Mouse (Mus musculus) layer of hippocampus, adult 8-10 months (tissue): ENCODE measurements around the gene Ubn2. TPM values are rescaled to one million over a fixed set of nuclear protein-coding genes. Genes with fewer than 3 reads are reported as not detected.
"Not testable (repeated sequence)": the region's sequence is repeated elsewhere in the genome, so short reads cannot be mapped to it uniquely, and the experiment has no call there.

ENCODE experiments used
- DNase-seq, 2 experiments: peaks; one replicate each; pipeline ENCODE4 v3.0.0; 2022; ENCODE audit warnings: low spot score in 2 of 2
- total RNA-seq, 4 experiments: library from RNA; stranded (reverse); gene quantifications; 2 replicates each; pipeline ENCODE4 v1.2.4; 2022

Ubn2 gene
- 10 to 100 TPM; 49.4 to 59.6 (median 53.8) TPM for total RNA-seq

DNA sequence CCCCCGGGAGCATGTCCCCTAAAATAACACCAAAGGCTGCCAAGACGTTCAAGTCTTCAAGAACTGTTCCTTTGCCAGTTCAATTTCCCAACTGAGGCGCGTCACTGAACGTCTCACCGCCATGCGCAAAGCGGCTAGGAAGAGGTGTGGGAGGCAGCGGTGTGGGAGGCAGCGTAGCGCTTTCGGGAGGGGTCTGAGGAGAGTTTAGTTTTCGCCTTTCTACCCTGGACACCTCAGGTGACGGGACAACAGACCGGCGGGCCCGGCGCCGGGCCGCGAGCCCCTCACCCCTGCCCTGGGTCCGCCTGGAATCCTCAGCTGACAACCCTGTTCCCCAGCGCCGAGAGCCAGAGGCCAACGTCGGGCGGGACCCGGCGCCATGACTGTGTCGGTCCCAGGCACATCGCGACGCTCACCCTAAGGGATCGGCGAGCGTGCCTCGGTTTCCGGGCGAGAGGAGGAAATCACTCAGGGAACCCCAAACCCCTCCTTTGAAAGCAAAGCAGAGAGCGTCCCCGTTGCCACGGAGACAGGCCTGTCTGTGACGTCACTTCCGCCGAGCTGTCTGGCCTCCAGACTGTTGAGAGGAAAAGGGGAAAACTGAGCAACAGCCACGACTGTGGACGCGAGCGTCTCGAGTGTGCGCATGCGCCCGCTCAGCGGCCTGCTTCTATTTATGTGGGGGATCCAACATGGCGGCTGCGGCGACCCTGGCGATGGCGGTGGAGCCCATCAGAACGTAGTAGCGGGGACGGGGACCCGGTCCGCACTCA lies at the start of gene Ubn2:
Ubn2 (plus strand) TSS at position 690 of the 773 bp plus-strand sequence.
- peak; percentile 98 to 99 for DNase-seq

- peak; percentile 47 to 59 for DNase-seq
Measured at GRCm38 (mm10) chr6:38389671-38390070, 44.1 kb upstream of the Ubn2 start.

- not testable (repeated sequence) for DNase-seq
Measured at GRCm38 (mm10) chr6:38432457-38432856, 1.3 kb upstream of the Ubn2 start.

GRCm38 (mm10) chr6:38434055-38435023 lies 589 bp downstream of the Ubn2 start:
- peak; percentile 8 to 21 for DNase-seq

DNA sequence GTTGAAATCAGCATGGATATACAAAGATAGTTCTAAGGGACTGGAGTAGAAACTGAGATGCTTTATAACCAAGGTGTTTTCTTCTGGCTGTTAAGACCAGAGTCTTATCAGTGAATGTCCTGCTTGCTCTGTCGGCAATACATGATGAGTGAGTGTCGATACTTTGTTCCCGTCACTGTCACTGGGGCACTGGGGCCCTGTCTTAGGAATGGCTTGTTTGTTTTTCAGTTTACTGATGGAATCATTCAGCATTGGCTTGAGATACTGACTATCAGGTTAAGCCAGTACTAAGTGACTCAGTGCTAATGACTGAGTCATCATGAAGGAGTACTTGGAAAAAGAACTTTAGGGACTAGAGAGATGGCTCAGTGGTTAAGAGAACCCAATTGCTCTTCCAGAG lies 10.1 kb downstream of the Ubn2 start:
- DNase-seq, result no peak

DNA sequence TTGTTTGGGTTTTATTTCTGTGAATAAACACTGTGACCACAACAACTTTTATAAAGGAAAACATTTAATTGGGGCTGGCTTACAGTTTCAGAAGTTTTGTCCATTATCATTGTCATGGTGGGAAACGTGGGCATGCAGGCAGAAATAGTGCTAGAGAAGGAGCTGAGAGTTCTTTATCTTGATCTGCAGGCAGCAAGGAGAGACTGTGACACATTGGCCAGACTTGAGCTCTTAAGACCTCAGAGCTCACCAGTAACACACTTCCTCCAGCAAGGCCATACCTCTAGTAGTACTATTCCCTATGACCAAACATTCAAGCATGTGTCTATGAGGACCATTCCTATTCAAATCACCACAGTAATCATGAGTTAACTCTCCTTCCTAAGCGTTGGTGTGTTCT lies 14.5 kb downstream of the Ubn2 start:
- DNase-seq, result no peak

DNA sequence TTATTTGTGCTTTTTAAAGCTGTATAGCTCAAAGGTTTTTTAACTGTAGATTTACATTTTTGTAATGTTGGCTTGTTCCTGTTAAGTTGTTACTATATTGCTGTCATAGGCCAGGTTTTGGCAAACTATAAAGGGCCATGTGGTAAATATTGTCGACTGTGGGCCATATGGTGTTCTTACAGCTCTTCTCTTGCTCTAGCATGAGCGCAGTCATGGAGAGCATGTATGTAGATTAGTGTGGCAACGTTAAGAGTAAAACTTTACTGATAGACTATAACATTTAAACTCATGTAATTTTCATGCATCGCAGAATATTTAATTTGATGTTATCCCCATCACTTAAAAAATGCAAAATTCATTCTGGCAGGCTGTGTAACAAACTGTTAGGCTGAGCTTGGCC lies 19.3 kb downstream of the Ubn2 start:
- DNase-seq, result no peak

DNA sequence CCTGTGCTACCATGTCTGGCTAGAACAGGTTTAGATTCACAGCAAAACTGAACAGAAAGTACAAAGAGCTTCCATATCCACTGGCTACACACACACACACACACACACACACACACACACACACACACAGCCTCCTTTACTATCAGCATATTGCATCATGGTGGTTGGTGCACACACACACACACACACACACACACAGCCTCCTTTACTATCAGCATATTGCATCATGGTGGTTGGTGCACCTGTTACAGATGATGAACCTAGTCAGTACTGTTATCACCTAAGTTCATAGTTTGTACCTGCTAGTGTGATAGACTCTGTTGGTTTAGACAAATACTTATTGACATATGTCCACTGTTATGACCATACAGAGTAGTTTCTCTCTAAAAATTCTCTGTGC lies 22.7 kb downstream of the Ubn2 start:
- DNase-seq, result not testable (repeated sequence)

GRCm38 (mm10) chr6:38458075-38458474 lies 24.3 kb downstream of the Ubn2 start:
- DNase-seq, result no peak

DNA sequence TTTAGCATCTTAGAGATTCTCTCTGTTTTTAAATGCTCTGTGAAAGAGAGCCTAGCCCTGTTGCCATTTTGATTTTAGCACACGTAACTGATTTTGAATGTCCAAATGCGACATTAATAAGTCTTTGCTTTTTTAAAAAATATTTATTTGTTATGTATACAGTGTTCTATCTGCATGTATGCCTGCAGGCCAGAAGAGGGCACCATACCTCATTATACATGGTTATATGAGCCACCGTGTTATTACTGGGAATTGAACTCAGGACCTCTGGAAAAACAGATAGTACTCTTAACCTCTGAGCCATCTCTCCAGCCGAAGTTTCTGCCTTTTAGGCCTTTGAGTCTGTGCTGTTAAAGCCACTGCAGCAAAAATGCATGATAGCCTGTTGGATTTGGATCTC lies 35.8 kb downstream of the Ubn2 start:
- no peak for DNase-seq

DNA sequence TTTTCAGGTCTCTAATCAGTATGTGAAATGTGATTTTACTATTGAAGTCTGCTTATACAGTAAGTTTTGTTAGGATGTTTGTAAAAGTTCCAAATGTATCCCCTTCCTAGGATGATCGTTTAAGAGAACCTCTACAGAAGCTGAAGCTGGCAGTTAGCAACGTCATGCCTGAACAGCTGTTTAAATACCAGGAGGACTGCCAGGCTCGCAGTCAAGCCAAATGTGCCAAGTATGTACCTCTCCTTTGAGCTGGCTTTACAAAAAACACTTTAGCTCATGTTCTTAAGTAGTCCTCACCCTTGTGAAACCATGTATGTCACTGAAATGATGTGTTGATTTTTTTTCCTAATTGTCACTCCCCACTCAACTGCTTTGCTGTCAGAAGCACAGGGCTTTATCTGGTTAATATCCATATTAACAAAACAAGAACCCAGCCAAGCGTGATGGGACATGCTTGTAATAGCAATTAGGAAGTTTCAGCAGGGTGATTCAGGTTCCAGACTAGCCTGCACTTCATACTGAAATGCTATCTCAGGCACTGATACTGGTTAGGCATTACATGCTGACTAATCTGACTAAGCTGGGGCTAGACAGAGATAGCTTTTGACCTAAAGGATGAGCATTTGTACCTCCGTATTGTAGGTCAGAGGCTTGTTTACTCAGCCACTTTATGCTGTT lies 48.1 kb downstream of the Ubn2 start:
- DNase-seq, result peak in 1 of 2 experiments; percentile 28

DNA sequence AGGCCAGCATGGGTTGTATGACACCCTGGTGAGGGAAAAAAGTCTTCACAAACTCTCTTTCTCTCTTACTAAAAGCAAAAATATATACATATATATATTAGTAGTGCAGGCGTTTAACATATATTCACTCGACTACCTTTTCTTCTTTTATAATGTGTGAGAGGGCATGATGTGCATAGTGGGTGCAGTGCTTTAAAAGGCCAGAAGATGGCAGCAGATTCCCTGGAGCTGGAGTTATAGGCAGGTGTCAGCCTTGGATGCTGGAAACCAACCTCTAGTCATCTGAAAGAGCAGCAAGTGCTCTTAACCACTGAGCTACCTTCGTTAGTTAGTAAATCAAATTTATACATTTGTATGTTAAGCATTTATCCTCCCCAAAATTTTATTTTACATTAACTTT lies 58.8 kb downstream of the Ubn2 start:
- DNase-seq, result no peak

GRCm38 (mm10) chr6:38495641-38496040 lies 61.9 kb downstream of the Ubn2 start:
- DNase-seq, result no peak

GRCm38 (mm10) chr6:38512096-38512495 lies 78.3 kb downstream of the Ubn2 start:
- DNase-seq, result no peak

- no peak for DNase-seq
Measured at GRCm38 (mm10) chr6:38512830-38513229, 79.1 kb downstream of the Ubn2 start.

DNA sequence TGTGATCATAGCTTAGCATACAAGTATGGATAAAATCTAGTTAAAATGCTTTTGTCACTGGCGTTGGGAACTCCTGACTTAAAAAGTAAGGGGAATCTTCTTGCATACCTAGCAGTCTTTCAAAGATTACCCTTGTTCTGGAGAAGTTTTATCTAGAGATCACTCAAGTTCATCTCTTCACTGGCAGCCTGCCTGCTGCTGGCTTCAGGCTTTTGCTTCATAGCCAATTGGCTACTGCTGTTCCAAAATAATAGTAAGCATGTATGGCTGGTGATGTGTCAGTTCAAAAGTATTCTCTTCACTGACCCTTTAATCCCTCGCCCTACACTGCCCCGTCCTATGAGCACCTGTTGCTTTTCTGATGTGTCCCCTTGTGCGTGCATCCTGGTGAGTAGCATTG lies 81.5 kb downstream of the Ubn2 start:
- DNase-seq, result no peak

- no peak for DNase-seq
Measured at GRCm38 (mm10) chr6:38523851-38524250, 90.1 kb downstream of the Ubn2 start.

GRCm38 (mm10) chr6:38531211-38531820 lies 97.6 kb downstream of the Ubn2 start:
- no peak for DNase-seq

GRCm38 (mm10) chr6:38532500-38533420 lies 99.0 kb downstream of the Ubn2 start:
- DNase-seq, result no peak
